Mouse (Mus musculus): ENCODE results near the gene Inhbc. TPM values are rescaled to one million over a fixed set of nuclear protein-coding genes. Genes with fewer than 3 reads are reported as not detected.

Inhbc gene
- polyA plus RNA-seq, 1 experiment from 2014 or later = not detected

- ATAC-seq (no peak), DNase-seq (ENCODE audit: low read depth, low spot score) (no peak)
- ChIA-PET CTCF (interaction anchor here (0.9 to 2.2 kb wide), 2 partner anchors 12 to 14 kb away, joined by 4 to 11 read pairs; no protein-coding TSS in a partner anchor), POLR2A (interaction anchor here (0.6 kb wide), 1 partner anchor 139 kb away, joined by 3 read pairs; no protein-coding TSS in a partner anchor)
- H3K27me3 ChIP-seq = peaks cover 13% of the 10 kb centered on the region
- no peak for TF ChIP-seq CTCF (IDR thresholded peaks at IDR 0.05)
- in situ Hi-C loops (cut with MboI; ENCODE audit: low pct_unique_long_range_greater_than_20kb) = loop anchor here (10.0 kb wide), 1 partner anchor 212 kb away; no protein-coding TSS in a partner anchor
These were observed 43.4 kb downstream of the Inhbc start for GRCm38 (mm10) chr10:127326828-127327227.

GRCm38 (mm10) chr10:127326017-127326801, 44.0 kb downstream of the Inhbc start:
- ATAC-seq (no peak), DNase-seq (ENCODE audit: low read depth, low spot score) (no peak)
- in situ Hi-C loops (cut with MboI; ENCODE audit: low pct_unique_long_range_greater_than_20kb) = loop anchor here (10.0 kb wide), 1 partner anchor 211 kb away; no protein-coding TSS in a partner anchor
- ChIA-PET POLR2A (interaction anchor here (0.6 kb wide), 1 partner anchor 139 kb away, joined by 3 read pairs; no protein-coding TSS in a partner anchor), CTCF (interaction anchor here (0.9 kb wide), 1 partner anchor 13 kb away, joined by 4 read pairs; no protein-coding TSS in a partner anchor)
- H3K27me3 ChIP-seq = peaks cover 13% of the 10 kb centered on the region
- TF ChIP-seq CTCF (IDR thresholded peaks at IDR 0.05) = no peak

GRCm38 (mm10) chr10:127325454-127326016, 44.7 kb downstream of the Inhbc start:
- DNase-seq (ENCODE audit: low read depth, low spot score) = no peak
- H3K27me3 ChIP-seq = peaks cover 13% of the 10 kb centered on the region
- no peak for ATAC-seq
- in situ Hi-C loops (cut with MboI; ENCODE audit: low pct_unique_long_range_greater_than_20kb) = loop anchor here (10.0 kb wide), 1 partner anchor 211 kb away; no protein-coding TSS in a partner anchor
- ChIA-PET POLR2A (no interaction called here), CTCF (no interaction called here)
- no peak for TF ChIP-seq CTCF (IDR thresholded peaks at IDR 0.05)

GRCm38 (mm10) chr10:127324495-127324894, 45.7 kb downstream of the Inhbc start:
- CTCF ChIA-PET = interaction anchor here (0.7 to 4.0 kb wide), 3 partner anchors 14 to 27 kb away, joined by 3 to 17 read pairs (median 5); partner anchors contain the start of gene Gli1
- in situ Hi-C loops (cut with MboI; ENCODE audit: low pct_unique_long_range_greater_than_20kb) = loop anchor here (10.0 kb wide), 1 partner anchor 210 kb away; no protein-coding TSS in a partner anchor
- no peak for ATAC-seq
- peaks cover 11% of the 10 kb centered on the region for H3K27me3 ChIP-seq
- DNase-seq (ENCODE audit: low read depth, low spot score) = no peak
- POLR2A ChIA-PET = no interaction called here
- no peak for TF ChIP-seq CTCF (IDR thresholded peaks at IDR 0.05)

GRCm38 (mm10) chr10:127323131-127323855, 46.9 kb downstream of the Inhbc start:
- peaks cover 8% of the 10 kb centered on the region for H3K27me3 ChIP-seq
- CTCF ChIA-PET = interaction anchor here (1.4 to 4.0 kb wide), 2 partner anchors 16 to 19 kb away, joined by 5 to 17 read pairs; partner anchors contain the start of gene Gli1
- TF ChIP-seq CTCF (IDR thresholded peaks at IDR 0.05) = no peak
- POLR2A ChIA-PET = interaction anchor here (0.6 kb wide), 1 partner anchor 107 kb away, joined by 3 read pairs; no protein-coding TSS in a partner anchor
- in situ Hi-C loops (cut with MboI; ENCODE audit: low pct_unique_long_range_greater_than_20kb) = loop anchor here (10.0 kb wide), 1 partner anchor 208 kb away; no protein-coding TSS in a partner anchor
- no peak for DNase-seq (ENCODE audit: low read depth, low spot score)
- no peak for ATAC-seq

- no peak for ATAC-seq
- in situ Hi-C loops (cut with MboI; ENCODE audit: low pct_unique_long_range_greater_than_20kb) = loop anchor here (10.0 kb wide), 1 partner anchor 208 kb away; no protein-coding TSS in a partner anchor
- H3K27me3 ChIP-seq = peaks cover 8% of the 10 kb centered on the region
- no peak for DNase-seq (ENCODE audit: low read depth, low spot score)
- TF ChIP-seq CTCF (IDR thresholded peaks at IDR 0.05) = no peak
- ChIA-PET POLR2A (no interaction called here), CTCF (interaction anchor here (4.0 kb wide), 1 partner anchor 16 kb away, joined by 17 read pairs; no protein-coding TSS in a partner anchor)
These were observed 47.6 kb downstream of the Inhbc start for GRCm38 (mm10) chr10:127322669-127323068.

- in situ Hi-C loops (cut with MboI; ENCODE audit: low pct_unique_long_range_greater_than_20kb) = loop anchor here (10.0 kb wide), 1 partner anchor 207 kb away; no protein-coding TSS in a partner anchor
- ATAC-seq (no peak), DNase-seq (ENCODE audit: low read depth, low spot score) (no peak)
- peaks cover 8% of the 10 kb centered on the region for H3K27me3 ChIP-seq
- no peak for TF ChIP-seq CTCF (IDR thresholded peaks at IDR 0.05)
- ChIA-PET CTCF (interaction anchor here (1.6 to 4.0 kb wide), 2 partner anchors 10 to 17 kb away, joined by 7 to 17 read pairs; partner anchors contain the start of gene Mars), POLR2A (no interaction called here)
These were observed 48.1 kb downstream of the Inhbc start for GRCm38 (mm10) chr10:127322178-127322577.

- ChIA-PET CTCF (interaction anchor here (1.6 to 4.0 kb wide), 2 partner anchors 10 to 17 kb away, joined by 7 to 17 read pairs; partner anchors contain the start of gene Mars), POLR2A (no interaction called here)
- ATAC-seq (no peak), DNase-seq (ENCODE audit: low read depth, low spot score) (no peak)
- H3K27me3 ChIP-seq = peaks cover 3% of the 10 kb centered on the region
- in situ Hi-C loops (cut with MboI; ENCODE audit: low pct_unique_long_range_greater_than_20kb) = loop anchor here (10.0 kb wide), 1 partner anchor 207 kb away; no protein-coding TSS in a partner anchor
- TF ChIP-seq CTCF (IDR thresholded peaks at IDR 0.05) = no peak
These were observed 48.6 kb downstream of the Inhbc start, which contains the start of gene Arhgap9 for GRCm38 (mm10) chr10:127321621-127322020. Gene Arhgap9 (plus strand): TSS chr10:127321964.

- H3K27me3 ChIP-seq = no peaks in the 10 kb centered on the region
- ATAC-seq (peak; percentile 29), DNase-seq (ENCODE audit: low read depth, low spot score) (no peak)
- ChIA-PET CTCF (interaction anchor here (0.6 to 1.7 kb wide), 4 partner anchors 8 to 104 kb away, joined by 3 to 5 read pairs (median 3); partner anchors contain the start of gene Mars), POLR2A (no interaction called here)
- no peak for TF ChIP-seq CTCF (IDR thresholded peaks at IDR 0.05)
- in situ Hi-C loops (cut with MboI; ENCODE audit: low pct_unique_long_range_greater_than_20kb) = loop anchor here (5.0 to 10.0 kb wide), 2 partner anchors 63 to 205 kb away; no protein-coding TSS in a partner anchor
These were observed 50.3 kb downstream of the Inhbc start for GRCm38 (mm10) chr10:127319969-127320368.
